Mouse (Mus musculus) heart, postnatal 36 days (tissue): Measurements from ENCODE around the gene Slc25a51. TPM values are rescaled to one million over a fixed set of nuclear protein-coding genes. Genes with fewer than 3 reads are reported as not detected.
A peak's percentile ranks its signal among the peaks of the same experiment; 100 is the strongest.

Experiments
- DNase-seq, 2 experiments: peaks; one replicate each; pipeline ENCODE4 v3.0.0; 2021 to 2022
- intact Hi-C: fragments of 180-260 bp; cut with DNase I; formaldehyde crosslinking; loops from one replicate; pipeline ENCODE4 v1.15.1; 2025
- total RNA-seq, 2 experiments: library from RNA; stranded (reverse); gene quantifications; 2 replicates each; pipeline ENCODE4 v1.2.3; 2021

Slc25a51 gene
- total RNA-seq, 2 experiments from 2014 or later = 107 to 111 TPM

GRCm38 (mm10) chr4:45429451-45429850, 20.9 kb upstream of the Slc25a51 start:
- DNase-seq = no peak
- intact Hi-C loops = no loop called here

DNA sequence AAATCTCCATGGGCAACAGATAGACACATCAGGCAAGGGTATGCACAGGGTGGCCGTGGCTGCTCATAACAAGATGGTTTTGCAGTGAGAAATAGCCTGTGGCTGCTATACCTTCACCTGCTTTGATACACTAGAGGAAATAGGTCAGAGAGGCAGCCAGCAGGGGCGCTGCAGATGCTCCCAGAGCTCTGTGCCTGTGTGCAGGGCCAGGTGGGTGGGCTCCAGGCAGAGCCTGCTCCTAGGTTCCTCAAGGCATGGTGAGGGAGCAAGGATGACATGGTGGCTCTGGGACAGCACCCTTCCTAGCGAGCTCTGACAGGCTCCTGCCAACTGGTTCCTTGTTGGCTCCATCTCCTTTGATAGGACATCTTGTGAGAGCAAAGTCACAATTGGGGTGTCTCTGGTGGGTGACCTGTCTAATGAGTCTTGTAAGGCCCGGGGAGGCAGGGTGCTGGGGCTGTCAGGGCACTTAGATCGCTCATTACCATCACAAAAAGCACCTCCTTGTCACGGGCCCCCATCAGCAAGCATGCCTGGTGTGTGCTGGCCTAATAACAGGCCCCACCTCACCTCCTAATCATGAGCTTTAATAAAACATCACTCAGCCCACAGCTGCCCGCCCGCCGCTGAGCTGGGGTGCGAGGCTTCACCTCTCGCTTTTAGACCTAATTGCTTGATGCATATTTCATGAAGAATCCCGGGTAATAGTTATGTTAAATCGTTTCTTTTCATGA, 18.3 kb upstream of the Slc25a51 start:
- no peak for DNase-seq
- intact Hi-C loops = no loop called here

GRCm38 (mm10) chr4:45423406-45423805, 14.8 kb upstream of the Slc25a51 start:
- no peak for DNase-seq
- intact Hi-C loops = no loop called here

DNA sequence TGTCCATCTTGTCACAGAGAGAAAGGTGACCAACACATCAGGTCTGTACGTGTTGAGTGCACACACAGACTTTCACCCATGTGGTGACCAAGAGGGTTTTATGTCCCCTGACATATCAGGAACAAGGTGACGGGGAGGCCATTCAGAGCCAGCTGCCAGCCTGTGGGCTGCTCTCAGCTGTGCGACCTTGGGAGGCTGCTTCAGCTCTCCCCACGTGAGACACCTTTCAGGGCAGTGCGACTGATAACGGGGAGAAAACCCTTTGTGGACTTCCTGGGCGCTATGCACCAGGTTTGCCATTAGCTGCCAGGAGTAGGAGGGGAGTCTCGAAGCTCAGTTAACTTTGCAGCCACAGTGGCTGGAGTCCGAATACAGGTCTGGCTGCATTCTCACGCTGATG, 14.1 kb upstream of the Slc25a51 start:
- no peak for DNase-seq

GRCm38 (mm10) chr4:45421519-45422260, 13.1 kb upstream of the Slc25a51 start:
- intact Hi-C loops = no loop called here
- DNase-seq = no peak

More for the DNA sequence above, 14.1 kb upstream of the Slc25a51 start:
- intact Hi-C loops = no loop called here

DNA sequence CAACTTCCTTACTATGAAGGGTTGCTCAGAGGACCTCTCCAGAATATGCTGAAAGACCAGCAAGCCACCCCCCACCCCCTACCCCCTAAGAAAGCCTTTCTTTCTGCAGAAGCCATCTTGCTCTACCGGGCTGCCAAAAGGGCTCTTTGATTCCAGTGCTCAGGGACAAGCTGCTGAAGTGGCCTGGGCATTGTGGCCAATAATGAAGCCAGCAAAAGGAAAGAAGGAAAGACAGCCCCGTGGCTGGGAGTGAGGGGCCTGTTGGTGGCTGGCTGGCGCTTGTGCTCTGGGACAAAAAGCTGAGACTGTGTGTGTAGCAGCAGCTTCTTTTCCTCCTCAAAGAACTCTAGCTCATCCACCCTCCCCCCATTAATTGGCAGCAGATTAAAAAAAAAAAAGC, 12.2 kb upstream of the Slc25a51 start:
- DNase-seq = no peak
- intact Hi-C loops = no loop called here

- intact Hi-C loops = loop anchor here (1.0 to 5.0 kb wide), 2 partner anchors 109 to 438 kb away; no protein-coding TSS in a partner anchor
- DNase-seq = no peak
These were observed 10.5 kb upstream of the Slc25a51 start for GRCm38 (mm10) chr4:45419051-45419450.

DNA sequence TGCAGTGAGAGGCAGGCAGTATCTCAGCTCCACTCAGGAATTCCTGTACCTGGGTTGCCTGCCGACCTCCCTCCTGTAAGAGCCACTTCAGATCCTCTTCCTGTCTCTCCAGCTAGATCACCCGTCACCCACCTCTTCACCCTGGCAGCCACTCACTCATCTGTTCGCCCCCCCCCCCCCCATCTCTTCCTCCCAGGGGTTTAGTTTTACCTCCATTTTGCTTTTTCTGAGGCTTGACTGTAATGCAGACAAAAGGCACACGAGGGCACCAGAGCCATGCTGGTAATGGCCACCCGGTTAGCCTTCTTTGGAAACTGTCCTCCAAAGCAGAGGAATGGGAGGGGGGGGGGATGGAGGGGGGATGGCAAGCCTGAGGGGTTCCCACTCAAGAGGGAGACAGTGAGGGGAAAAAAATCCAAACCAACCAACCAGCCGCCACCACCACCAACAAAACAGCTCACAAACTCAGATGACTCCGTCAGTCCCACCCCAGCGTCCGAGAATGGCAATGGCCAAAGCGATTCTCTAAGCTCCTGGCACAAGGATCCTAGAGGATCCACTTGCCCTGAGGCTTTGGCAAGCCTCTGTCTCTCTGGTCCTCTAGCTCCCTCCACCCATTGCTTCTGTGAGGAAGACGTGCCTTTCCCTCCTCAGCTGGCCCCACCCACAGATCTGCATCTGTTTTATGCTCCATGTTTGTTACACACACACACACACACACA, 9.8 kb upstream of the Slc25a51 start:
- DNase-seq = peak; percentile 62 to 73
- intact Hi-C loops = loop anchor here (1.0 to 5.0 kb wide), 3 partner anchors 194 to 439 kb away; no protein-coding TSS in a partner anchor

DNA sequence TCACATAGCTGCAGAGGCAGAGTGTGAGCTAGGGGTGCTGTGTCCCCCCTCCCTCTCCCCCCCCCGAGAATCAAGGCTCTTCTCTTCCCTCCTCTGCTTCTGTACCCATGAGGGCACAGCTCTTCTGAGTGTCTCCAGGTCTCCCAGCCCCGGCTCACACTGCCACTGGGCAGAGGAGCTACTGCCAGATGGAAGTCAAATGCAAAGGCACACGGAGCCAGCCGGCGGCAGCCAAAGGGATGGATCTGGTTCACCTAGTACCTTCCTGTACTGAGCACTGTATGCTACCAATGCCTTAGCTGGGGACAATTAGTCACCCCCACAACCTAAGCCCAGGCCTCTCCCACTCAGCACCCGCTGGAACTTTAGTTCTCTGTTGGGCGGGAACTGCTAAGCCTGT, 7.7 kb upstream of the Slc25a51 start:
- intact Hi-C loops = loop anchor here (2.0 to 5.0 kb wide), 2 partner anchors 188 to 441 kb away; no protein-coding TSS in a partner anchor
- DNase-seq = no peak

GRCm38 (mm10) chr4:45413674-45414338, 5.2 kb upstream of the Slc25a51 start:
- intact Hi-C loops = no loop called here
- no peak for DNase-seq

- DNase-seq = no peak
- intact Hi-C loops = no loop called here
These were observed 4.0 kb upstream of the Slc25a51 start for GRCm38 (mm10) chr4:45412433-45413192.

- intact Hi-C loops = no loop called here
- DNase-seq = no peak
These were observed 2.7 kb upstream of the Slc25a51 start for GRCm38 (mm10) chr4:45411181-45411790.

DNA sequence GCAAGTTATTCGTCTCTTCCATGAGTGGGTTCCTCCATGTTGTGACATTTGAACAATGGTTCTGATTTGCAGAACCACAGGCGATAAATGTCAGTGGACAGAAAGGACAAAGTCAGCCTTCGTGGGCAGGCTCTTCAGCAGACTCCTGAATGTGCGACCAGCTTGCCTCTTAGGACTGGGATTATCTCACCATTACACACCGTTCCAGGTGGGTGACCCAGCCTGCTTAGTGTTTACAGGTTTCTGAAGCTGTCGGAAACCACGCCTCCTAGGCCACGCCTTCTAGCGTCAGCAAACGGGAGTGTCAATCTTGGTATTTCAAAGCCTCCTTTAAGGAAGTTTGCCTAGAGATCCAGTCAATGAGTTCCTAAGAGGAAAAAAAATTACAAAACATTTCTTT, 704 bp upstream of the Slc25a51 start:
- intact Hi-C loops = loop anchor here (2.0 to 10.0 kb wide), 3 partner anchors 66 to 654 kb away; partner anchors contain the start of genes Dcaf10, Exosc3 and Zcchc7
- peak; percentile 71 to 80 for DNase-seq

- DNase-seq = no peak
- intact Hi-C loops = loop anchor here (2.0 to 10.0 kb wide), 3 partner anchors 65 to 653 kb away; partner anchors contain the start of genes Dcaf10, Exosc3 and Zcchc7
These were observed 747 bp downstream of the Slc25a51 start for GRCm38 (mm10) chr4:45407703-45408334.

GRCm38 (mm10) chr4:45407001-45407702, 1.4 kb downstream of the Slc25a51 start:
- intact Hi-C loops = loop anchor here (10.0 kb wide), 1 partner anchor 652 kb away; the partner anchor contains the start of gene Zcchc7
- no peak for DNase-seq

GRCm38 (mm10) chr4:45406397-45406796, 2.2 kb downstream of the Slc25a51 start:
- no peak for DNase-seq
- intact Hi-C loops = loop anchor here (10.0 kb wide), 1 partner anchor 652 kb away; the partner anchor contains the start of gene Zcchc7

DNA sequence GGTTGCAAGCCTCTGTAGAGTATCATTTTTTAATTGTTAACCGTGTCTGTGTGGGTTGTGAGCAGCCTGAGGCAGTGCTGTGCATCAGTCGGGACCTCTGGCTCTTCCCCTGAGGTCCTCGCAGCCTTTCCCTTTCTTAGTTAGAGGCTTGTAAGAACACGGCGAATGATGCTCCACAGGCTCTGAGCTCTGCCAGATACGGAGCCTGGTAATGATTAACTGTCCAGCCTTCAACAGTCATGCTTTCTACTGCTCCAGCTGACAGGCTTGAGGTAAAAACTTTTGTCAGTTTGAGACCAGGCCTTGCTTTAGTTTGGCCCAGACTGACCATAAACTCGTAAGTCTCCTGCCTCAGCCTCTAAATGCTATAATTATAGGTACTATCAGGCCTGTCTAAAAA, 3.3 kb downstream of the Slc25a51 start:
- intact Hi-C loops = loop anchor here (10.0 kb wide), 1 partner anchor 651 kb away; the partner anchor contains the start of gene Zcchc7
- no peak for DNase-seq

DNA sequence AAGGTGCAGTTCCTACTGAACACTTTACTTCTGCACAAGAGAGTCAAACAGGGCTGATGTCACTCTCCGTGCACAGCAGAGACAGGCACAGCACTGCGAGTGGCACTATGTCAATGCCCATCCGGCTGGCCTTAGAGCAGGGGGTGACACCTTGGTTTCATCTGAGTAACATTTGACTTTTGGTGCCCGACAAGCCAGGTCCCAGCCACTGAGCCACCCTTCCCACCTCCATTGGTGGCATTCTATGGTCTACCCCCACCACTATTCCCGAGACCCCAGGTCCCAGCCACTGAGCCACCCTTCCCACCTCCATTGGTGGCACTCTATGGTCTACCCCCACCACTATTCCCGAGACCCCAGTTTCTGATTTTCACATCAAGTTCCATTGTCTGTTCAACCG, 4.5 kb downstream of the Slc25a51 start:
- intact Hi-C loops = loop anchor here (10.0 kb wide), 1 partner anchor 649 kb away; the partner anchor contains the start of gene Zcchc7
- DNase-seq = no peak
